Mouse (Mus musculus): ENCODE data around the gene Slco3a1.

DNA sequence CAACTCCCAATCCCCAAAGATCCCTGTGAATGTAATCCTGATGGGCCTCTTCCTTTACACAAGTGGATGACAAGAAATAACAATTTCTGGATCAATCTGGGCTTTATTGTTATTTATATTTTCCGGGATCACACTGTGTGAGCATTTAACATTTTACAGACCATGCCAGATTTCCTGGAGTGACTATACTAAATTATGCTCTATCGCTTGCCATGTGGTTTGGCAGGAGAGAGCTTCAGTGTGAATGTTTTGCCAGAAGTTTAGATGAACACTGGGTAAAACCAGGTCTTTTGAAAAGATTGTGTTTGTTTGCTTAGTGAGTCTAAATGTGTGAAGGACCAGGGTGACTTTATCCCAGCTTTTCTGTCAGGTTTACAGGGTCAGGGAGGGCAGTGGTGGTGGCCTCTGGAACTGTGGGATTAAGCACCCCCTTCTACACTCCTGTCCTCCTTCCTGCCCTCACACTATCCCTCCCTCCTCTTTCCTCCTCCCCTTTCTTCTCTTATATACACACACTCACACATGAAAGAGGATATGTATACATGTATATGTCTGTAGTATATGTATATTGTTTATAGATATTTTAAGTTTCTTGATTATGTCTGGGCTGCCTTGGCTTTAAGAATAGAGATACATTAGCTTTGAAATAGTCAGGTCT is 287.9 kb downstream of the Slco3a1 start:
- TF ChIP-seq CTCF (IDR thresholded peaks at IDR 0.05; ENCODE audit: low read depth), result no peak
- TF ChIP-seq EP300 (IDR thresholded peaks at IDR 0.05; ENCODE audit: low read depth), result no peak
